Mouse (Mus musculus) bone marrow macrophage, adult 2 months (primary cell): Measurements from ENCODE around the gene Atp6v0b. TPM values are rescaled to one million over a fixed set of nuclear protein-coding genes. Genes with fewer than 3 reads are reported as not detected.
A peak's percentile ranks its signal among the peaks of the same experiment; 100 is the strongest.

Experiments
- H3K27ac ChIP-seq: 2 replicates; pipeline ENCODE4 v1.5.1; 2012; ENCODE audit warnings: low read depth, low read length; ENCODE audit not compliant: insufficient read depth
- H3K4me1 ChIP-seq: 2 replicates; pipeline ENCODE4 v1.6.1; 2012; ENCODE audit warnings: low read length; ENCODE audit not compliant: control insufficient read depth, insufficient read depth
- H3K4me3 ChIP-seq: 2 replicates; pipeline ENCODE4 v1.5.1; 2012; ENCODE audit warnings: mild to moderate bottlenecking, low read length, moderate library complexity; ENCODE audit not compliant: insufficient read depth
- CTCF ChIP-seq: IDR thresholded peaks from 2 replicates; pipeline ENCODE4 v1.5.1; 2012; ENCODE audit warnings: low read depth, mild to moderate bottlenecking, low read length, moderate library complexity
- POLR2A ChIP-seq: IDR thresholded peaks from 2 replicates; pipeline ENCODE4 v1.6.1; 2012; ENCODE audit warnings: mild to moderate bottlenecking, low read depth, low read length, borderline replicate concordance
- polyA plus RNA-seq: library from polyadenylated mRNA; stranded (reverse); fragments of >200 nt; gene quantifications from 2 replicates; pipeline ENCODE4 v1.2.4, GENCODE M21; 2012; ENCODE audit not compliant: missing spikeins, insufficient read depth, insufficient read length

Gene Atp6v0b
- polyA plus RNA-seq, 1 experiment: 712 TPM

- TF ChIP-seq POLR2A (no peak), CTCF (no peak)
- no peaks in the 10 kb centered on the region for H3K4me1 ChIP-seq
- no peak overlapping the region for H3K27ac ChIP-seq
- no peak overlapping the region for H3K4me3 ChIP-seq
Observed at GRCm38 (mm10) chr4:117866083-117866482, 21.1 kb downstream of the Atp6v0b start.

DNA sequence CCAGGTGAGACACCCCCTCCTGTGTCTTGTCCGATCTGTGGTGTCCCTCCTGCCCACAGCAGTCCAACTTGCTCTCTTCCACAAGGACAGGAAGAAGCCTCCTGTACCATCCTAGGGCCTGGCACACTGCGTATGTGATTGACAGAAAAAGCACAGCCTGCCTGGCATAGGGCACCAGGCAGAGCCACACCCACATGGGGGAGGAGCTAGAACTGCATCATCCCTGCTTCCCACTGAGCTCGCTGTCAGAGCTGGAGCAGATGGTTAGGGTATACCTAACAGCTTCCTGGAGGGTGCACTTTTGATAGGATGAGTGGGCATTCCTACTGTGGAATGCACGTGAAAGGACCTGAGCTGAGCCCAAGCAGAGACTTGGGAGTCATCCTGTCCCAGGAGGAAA lies 24.3 kb downstream of the Atp6v0b start:
- Histone ChIP-seq H3K4me1 (no peaks in the 10 kb centered on the region), H3K27ac (no peak overlapping the region), H3K4me3 (no peak overlapping the region)
- TF ChIP-seq POLR2A: no peak
- TF ChIP-seq CTCF: no peak

GRCm38 (mm10) chr4:117860570-117860969 lies 26.6 kb downstream of the Atp6v0b start:
- Histone ChIP-seq H3K4me3 (no peak overlapping the region), H3K4me1 (no peaks in the 10 kb centered on the region), H3K27ac (no peak overlapping the region)
- TF ChIP-seq POLR2A (no peak), CTCF (no peak)

DNA sequence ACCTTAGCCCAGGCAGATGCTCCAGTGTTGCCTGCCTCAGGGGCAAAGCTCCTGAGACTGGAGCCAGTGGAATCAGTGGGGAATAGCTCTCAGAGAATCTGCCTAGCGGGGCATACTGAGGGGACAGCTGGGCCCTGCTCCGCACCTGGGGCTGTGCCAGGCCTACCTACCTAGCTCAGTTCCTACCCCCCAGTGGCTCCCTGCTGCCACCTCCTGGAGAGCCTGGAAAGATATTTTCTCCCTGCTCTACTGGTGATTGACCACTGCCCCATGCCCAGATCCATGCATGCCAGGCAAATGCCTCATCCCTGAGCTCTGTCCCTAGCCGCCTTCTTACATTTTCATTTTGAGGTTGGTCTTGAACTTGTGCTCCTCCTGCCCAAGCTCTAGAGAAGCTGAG lies 28.3 kb downstream of the Atp6v0b start:
- Histone ChIP-seq H3K27ac (no peak overlapping the region), H3K4me3 (no peak overlapping the region), H3K4me1 (peaks cover 2% of the 10 kb centered on the region; the same call in 1 of the 2 replicates)
- TF ChIP-seq POLR2A (no peak), CTCF (peak; percentile 59)

- H3K27ac ChIP-seq: no peak overlapping the region
- peaks cover 2% of the 10 kb centered on the region; the same call in 1 of the 2 replicates for H3K4me1 ChIP-seq
- H3K4me3 ChIP-seq: no peak overlapping the region
- no peak for TF ChIP-seq POLR2A
- no peak for TF ChIP-seq CTCF
Observed at GRCm38 (mm10) chr4:117855146-117855545, 32.0 kb downstream of the Atp6v0b start.

- TF ChIP-seq CTCF: no peak
- no peak for TF ChIP-seq POLR2A
- no peak overlapping the region for H3K27ac ChIP-seq
- no peak overlapping the region for H3K4me3 ChIP-seq
- peaks cover 2% of the 10 kb centered on the region; the same call in 1 of the 2 replicates for H3K4me1 ChIP-seq
Observed at GRCm38 (mm10) chr4:117852152-117852868, 34.8 kb downstream of the Atp6v0b start.

DNA sequence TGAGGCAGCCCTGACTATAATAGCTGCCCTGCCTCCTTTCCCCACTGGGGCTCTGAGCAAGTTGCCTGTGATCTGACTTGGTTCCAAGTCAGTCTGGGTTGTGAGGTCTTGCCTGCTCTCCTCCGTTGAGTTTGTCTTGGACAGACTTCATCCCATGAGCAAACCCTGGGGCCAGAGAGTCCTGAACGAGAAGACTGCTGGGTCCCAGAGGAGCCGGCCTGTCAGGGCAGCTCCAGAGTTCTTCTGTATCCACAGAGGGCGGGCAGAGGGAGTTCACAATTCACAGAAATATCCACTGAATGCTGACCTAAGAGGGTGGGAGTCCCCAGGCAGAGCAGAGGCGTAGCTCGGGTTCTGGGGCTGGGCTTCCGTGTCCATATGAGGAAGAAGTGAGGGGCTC lies 36.3 kb downstream of the Atp6v0b start:
- Histone ChIP-seq H3K4me1 (peaks cover 2% of the 10 kb centered on the region; the same call in 1 of the 2 replicates), H3K27ac (no peak overlapping the region), H3K4me3 (no peak overlapping the region)
- TF ChIP-seq CTCF (no peak), POLR2A (no peak)

DNA sequence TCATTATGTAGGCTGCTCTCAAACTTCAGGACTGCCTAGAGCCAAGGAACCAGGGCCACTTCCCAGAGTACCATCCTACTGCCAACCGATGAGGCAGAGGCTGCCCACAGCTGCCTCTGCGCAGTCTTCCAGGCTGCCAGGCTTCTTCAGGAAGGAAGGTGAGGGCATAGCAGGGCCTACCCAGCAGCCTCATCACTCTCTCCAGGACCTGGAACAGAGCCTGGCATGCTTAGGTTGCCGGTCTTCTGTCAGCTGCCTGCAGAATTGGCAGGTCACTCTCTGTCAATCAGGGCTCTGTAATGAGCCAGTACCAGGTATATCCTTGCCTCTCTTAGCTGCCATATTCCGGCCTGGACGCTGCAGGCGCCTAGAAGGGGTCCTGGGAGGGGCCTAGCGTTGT lies 37.0 kb downstream of the Atp6v0b start:
- H3K27ac ChIP-seq: no peak overlapping the region
- H3K4me3 ChIP-seq: no peak overlapping the region
- TF ChIP-seq POLR2A: no peak
- no peak for TF ChIP-seq CTCF
- peaks cover 2% of the 10 kb centered on the region; the same call in 1 of the 2 replicates for H3K4me1 ChIP-seq

- Histone ChIP-seq H3K4me1 (no peaks in the 10 kb centered on the region), H3K27ac (no peak overlapping the region), H3K4me3 (no peak overlapping the region)
- TF ChIP-seq CTCF (no peak), POLR2A (no peak)
Observed at GRCm38 (mm10) chr4:117849506-117849905, 37.6 kb downstream of the Atp6v0b start.

DNA sequence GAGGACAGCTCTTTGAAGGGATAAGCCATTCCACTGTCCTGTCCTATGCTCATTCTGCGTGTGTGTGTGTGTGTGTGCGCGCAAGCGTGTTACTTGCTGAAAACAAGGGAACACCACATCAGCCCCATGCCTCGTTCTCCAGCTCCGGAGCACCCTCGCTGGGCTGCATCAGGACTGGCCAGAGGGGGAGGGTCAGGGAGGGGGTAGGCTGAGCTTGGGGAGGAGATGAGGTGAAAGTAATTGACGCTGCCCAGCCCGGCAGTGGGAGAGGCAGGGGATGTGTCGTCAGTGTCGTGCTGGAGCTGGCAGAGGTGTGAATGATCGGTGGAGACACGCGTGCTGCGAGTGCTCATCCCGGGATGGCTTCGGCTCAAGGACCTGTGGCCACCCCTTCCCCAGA lies 38.1 kb downstream of the Atp6v0b start:
- Histone ChIP-seq H3K4me3 (no peak overlapping the region), H3K4me1 (no peaks in the 10 kb centered on the region), H3K27ac (no peak overlapping the region)
- TF ChIP-seq CTCF (no peak), POLR2A (no peak)
